In the genomic region with DNA sequence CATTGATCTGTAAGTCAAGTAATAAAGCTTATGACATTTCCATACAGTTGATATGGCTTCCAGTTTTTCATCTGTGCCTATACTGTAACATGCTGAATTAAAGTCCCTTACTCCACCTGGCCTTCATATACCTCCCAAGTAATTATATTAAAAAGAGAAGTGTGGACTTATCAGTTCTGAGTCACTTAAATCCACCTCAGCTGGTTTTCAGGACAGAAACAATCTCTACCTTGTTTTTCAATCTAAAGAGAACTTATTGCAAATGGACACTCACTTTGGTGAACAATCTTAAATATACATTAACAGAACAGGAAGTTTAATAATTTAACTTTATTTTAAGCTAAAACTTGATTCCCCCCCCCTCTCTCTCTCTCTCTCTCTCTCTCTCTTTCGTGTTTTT, we compare ENCODE assay signal across 25 mouse cellular contexts.
"Had no signal": no experiment of that assay in that cellular context is flagged by ENCODE, and none has a peak within 500 bp of the region (broad histone marks: within the 10 kb centered on the region; RNA-seq: fewer than 3 reads in every experiment).

No protein-coding gene starts in this region.

- H3K9ac ChIP-seq: embryonic facial prominence, embryonic 12.5 days; embryonic facial prominence, embryonic 13.5 days; embryonic facial prominence, embryonic 15.5 days; forebrain, embryonic 12.5 days; forebrain, embryonic 13.5 days; forebrain, embryonic 15.5 days; forebrain, postnatal 0 days had no signal

- H3K4me1 ChIP-seq: embryonic facial prominence, embryonic 10.5 days; embryonic facial prominence, embryonic 15.5 days; forebrain, embryonic 10.5 days; forebrain, embryonic 12.5 days had no signal

- DNase-seq: cerebellum, adult 9-10 months; cerebellum, adult 9-11 months; cerebellum, postnatal 10 days; cerebellum, postnatal 14 days; cerebellum, postnatal 25 days; cerebellum, postnatal 36 days; embryo, embryonic 11 days; forebrain, postnatal 0 days; gastrocnemius, adult 2 months; gastrocnemius, postnatal 10 days; gastrocnemius, postnatal 14 days; gastrocnemius, postnatal 25 days; gastrocnemius, postnatal 36 days; heart, adult 11 months; heart, adult 18-20 months; heart, adult 2 months had no signal

- H3K27ac ChIP-seq: embryonic facial prominence, embryonic 10.5 days; embryonic facial prominence, embryonic 12.5 days; embryonic facial prominence, embryonic 13.5 days; embryonic facial prominence, embryonic 15.5 days; forebrain, embryonic 10.5 days; forebrain, embryonic 12.5 days; forebrain, embryonic 13.5 days; forebrain, embryonic 15.5 days; gastrocnemius, adult 2 months; heart, adult 2 months had no signal

- H3K36me3 ChIP-seq: embryonic facial prominence, embryonic 12.5 days; embryonic facial prominence, embryonic 13.5 days; embryonic facial prominence, embryonic 15.5 days had no signal

- H3K27me3 ChIP-seq: embryonic facial prominence, embryonic 12.5 days; embryonic facial prominence, embryonic 13.5 days; embryonic facial prominence, embryonic 15.5 days; forebrain, embryonic 12.5 days; forebrain, embryonic 13.5 days; forebrain, embryonic 15.5 days had no signal

- H3K9me3 ChIP-seq: embryonic facial prominence, embryonic 12.5 days; embryonic facial prominence, embryonic 13.5 days; embryonic facial prominence, embryonic 15.5 days; forebrain, embryonic 13.5 days had no signal

- H3K4me3 ChIP-seq: embryonic facial prominence, embryonic 10.5 days; embryonic facial prominence, embryonic 12.5 days; embryonic facial prominence, embryonic 13.5 days; embryonic facial prominence, embryonic 15.5 days; erythroblast, embryonic 14.5 days; forebrain, embryonic 10.5 days; forebrain, embryonic 12.5 days; forebrain, embryonic 13.5 days; forebrain, embryonic 15.5 days; gastrocnemius, adult 2 months; heart, adult 2 months had no signal
